Mouse (Mus musculus) lung, postnatal 4 days (tissue): ENCODE data around the gene Lmbr1l.
A peak's percentile ranks its signal among the peaks of the same experiment; 100 is the strongest.

Experiments used
- DNase-seq, 2 experiments: peaks; one replicate each; pipeline ENCODE4 v3.0.0; 2021

Gene Lmbr1l

DNA sequence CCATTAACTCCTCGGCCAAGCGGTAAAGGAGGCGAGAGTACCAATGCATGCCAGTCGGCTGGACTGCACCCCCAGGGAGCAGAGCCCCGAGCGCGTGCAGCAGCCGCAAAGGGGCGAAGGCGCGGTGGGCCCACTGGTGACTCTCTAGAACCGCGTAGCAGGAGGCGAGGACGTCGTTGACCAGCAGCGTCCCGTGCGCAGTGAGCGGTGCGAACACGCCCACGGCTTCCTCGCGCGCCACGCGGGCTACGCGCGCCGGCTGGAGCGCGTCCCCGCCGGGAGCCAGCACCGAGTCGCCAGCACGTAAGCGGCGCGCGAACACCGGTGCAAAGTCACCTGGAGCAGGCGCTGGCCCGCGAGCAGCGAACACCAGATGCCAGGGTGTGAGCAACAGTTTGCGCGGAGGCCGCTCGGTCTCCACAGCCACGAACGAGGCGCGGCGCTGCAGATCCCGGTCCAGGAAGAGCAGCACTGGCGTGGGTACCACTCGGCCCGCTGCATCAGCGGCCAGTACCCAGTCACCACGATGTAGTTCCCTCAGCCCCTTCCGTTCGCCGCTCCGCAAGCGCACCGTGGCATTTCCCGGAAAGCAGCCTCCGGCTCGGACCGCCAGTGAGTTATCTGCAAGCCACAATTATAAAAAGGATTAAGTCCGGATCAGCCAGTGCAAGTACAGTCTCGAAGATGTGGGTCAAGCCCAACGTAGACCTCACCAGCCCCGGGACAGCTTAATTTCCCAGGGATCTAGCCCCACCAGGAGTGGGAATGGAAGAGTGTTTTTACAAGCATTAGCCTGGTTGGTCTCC, 23.9 kb downstream of the Lmbr1l start, which contains the start of gene Rhebl1:
Rhebl1 (minus strand) TSS at position 601 of the 806 bp plus-strand sequence.
- DNase-seq: peak; percentile 57 to 68

DNA sequence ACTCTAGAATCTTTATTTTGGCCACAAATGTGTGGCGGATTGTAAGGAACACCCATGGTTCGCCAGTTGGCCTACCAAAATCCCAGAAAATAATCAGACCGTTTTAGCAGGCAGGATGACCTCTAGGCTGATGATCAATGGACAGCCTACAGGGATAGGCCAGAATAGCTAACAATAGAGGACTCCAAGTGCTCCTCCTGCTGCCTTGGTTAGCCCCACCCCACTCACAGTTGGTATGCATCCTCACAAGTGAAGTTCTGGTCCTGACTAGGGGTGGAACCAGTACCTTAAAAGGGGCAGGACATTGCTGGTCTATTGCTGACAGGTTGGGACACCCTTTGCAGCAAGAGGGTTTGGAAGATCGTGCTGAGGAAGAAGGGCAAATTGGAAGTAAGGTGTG, 25.0 kb downstream of the Lmbr1l start:
- DNase-seq: no peak

DNA sequence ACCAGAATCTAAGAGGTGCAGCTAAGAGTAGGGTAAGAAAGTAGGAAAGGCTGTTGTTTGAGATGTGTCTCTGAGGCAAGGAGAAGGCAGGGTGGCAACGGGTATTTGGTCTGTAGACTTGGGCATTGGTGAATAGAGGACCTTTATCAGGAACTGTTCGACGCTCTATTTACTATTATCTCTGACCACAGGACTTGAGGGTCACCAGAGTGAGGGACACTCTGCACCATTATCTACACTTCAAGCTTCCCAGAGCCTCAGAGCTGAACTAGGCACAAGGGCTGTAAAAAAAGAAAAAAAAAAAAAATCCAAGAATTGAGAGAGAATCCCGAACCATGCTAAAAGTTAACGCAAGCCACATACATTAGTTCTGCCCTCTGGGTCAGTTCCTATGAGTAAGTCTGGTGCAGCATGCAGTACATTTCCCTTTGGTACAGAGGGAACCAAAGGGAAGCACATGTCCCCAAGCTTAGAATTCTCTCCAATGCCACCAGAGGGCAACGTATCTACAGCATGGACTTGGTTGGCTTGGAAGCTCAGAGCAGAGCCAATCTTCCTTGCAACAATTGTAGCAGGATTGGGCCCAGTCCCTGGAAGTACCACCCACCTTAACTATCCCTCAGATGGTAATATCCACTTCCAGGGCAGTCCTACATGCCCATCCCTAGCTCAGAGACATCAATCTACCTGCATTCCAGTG, 26.0 kb downstream of the Lmbr1l start:
- peak; percentile 59 to 80 for DNase-seq

DNA sequence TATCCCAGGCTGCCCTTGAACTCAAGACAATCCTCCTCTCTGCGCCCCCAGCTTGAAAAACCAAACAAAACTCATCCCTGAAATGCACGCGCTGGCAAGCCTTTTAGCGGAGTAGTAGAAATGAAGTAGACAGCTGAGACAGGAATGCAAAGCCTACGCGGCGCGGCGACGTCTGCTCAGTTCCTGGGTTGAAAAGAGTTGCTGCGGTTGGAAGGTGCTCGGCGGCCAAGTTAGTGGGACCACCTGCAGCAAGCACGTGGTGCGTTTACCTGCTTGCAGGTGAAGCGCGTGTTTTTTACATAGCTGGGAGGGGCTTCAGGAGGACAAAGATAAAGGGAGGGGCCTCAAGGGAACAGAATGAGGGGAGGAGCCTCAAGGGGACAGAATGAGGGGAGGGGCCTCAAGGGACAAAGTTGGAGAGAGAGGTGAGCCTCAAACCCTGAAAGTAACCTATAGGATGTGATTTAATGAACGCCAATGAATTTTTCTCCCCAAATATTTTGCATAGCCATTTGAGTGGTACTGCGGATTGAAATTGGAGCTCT, 26.8 kb downstream of the Lmbr1l start:
- no peak for DNase-seq

DNA sequence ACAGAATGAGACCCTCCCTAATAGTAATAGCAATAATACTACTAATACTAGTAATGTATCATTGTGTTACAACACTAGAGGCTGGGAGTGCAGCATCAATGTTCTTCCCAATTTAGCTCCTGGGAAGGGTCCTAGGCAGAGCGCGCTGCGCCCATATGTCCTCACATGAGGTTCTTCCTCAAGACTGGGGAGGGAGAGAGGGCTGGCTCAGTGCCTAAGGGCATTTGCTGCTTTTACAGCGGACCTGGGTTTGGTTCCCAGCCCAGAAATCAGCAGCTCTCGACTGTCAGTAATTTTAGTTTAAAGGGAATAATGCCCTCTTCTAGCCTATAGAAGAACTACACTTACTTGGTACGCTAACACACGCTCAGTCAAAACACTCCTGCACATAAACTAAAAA, 30.5 kb downstream of the Lmbr1l start:
- DNase-seq: no peak

DNA sequence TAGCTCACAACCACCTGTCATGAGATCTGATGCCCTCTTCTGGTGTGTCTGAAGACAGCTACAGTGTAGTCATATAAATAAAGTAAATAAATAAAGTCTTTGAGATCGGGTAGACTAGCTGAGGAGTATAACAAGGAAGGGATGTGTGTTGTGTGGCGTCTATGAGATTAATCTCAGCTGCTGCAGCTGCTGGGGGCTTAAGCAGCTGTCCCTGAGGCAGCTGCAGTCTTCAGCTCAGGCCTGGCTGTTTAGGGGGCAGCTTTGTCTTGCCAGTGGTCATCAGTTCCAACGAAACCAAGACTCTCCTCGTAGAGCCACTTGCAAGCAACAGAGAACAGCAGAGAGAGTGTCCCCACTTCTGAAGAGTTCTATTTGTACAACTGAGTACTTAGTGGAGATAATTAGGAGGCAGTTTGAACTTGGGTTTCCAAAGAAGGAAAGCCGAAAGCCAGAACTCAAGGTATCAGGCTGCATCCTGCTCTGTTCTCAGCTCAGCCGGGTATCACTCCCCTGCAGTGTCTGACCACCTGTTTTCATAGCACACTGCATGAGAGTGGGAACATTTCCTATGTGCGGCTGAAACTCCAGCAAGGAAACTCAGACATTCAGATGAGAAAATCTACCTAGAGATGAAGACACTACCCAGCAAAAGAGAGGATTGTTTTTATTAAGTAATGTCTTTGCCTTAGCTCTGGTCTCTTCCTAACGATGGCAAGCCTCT, 31.2 kb downstream of the Lmbr1l start:
- no peak for DNase-seq

DNA sequence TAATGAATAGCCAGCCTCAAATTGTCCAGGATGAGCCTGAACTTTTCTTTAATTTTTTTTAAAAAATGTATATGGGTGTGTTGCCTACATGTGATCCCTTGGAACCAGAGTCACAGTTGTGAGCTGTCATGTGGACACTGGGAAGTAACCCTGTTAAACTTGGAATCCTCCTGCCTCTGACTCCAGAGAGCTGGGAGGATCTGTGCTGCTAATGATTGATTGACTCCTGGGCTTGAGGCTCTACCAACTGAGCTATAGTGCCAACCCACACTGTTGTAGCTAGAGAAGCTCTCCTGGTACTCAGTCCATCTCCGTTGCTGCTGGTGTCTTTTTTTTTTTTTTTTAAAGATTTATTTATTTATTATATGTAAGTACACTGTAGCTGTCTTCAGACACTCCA, 33.9 kb downstream of the Lmbr1l start:
- no peak for DNase-seq

DNA sequence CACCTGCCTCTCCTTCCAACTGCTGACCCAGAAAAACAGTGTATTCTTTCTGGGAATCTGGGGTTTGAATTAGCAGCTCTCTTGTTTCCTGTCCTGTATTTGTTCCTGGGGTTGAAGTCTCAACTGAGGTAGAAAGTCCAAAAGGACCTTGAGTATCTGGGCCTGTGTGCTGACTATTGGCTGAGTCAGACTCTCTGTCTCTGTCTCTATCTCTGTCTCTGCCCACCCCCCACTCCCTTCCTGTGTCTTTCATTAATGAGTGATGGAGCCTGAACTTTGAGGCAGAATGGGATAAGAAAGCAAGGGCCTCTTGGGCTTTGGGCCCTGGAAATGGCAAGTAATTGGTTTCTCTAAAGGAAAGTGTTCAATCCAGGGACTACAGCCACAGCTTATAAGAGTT, 34.4 kb downstream of the Lmbr1l start:
- no peak for DNase-seq

DNA sequence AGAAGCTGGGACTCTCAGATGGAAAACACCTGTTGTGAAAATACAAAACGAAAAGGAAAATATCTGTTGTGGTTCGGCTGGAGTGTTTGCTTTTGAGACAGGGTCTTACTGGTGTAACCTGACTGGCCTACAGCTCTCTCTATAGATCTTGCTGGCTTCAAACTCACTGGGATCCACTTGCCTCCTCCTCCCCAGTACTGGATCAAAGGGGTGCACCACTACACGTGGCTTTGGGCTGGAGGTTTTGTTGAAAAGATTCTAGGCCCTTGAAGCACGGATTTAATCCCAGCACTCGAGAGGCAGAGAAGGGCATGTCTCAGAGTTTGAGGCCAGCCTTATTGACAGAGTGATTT, 36.4 kb downstream of the Lmbr1l start:
- DNase-seq: no peak

DNA sequence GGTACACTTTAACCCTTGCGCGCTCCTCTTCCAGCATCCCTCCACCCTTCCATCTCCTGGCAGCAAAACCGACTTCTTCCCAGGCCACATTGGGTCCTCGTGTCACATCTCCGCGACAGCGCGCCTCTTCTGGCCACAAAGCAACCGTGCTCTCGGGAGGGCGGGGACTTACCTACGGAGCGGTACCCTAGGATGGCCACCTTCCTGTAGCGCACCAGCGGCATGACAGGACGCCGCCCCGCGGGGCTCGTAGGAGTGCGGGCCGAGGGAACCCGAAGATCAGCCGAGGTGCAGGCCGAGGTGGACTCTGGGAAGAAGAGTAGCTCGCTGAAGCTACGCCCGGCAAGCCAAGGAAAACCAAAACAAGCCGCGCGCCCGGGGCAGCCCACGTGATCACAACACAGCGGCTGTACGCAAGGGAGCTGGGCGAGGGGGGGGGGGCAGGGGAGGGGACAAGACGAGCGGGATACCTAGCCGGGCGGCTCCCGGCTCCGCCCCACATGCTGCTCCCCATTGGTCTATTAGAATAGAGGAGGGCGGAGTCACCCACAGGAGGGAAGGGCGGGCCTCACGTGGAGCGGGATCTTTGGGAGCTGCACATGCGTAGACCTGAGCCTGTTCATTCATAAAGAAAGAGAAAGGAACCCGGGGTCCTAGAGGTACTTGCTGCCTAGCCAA, 36.9 kb downstream of the Lmbr1l start:
- peak; percentile 91 to 96 for DNase-seq

DNA sequence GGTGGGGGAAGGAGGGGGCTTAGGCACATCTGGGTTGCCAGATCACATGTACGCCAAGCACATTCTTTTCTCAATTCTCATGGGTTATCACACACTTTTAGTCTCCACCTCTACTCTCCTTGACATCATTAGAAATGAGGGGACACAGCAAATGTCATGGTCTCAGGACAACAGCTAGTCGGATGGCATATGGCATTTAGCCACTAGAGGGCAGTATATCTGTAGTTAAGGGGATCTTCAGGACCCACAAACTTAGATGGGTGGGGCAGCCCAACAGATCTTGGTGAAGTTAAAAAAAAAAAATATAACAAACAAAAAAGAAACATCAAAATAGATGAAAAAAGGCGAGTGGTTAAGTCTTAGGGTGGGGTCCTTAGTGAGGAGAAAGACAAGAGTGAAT, 40.7 kb downstream of the Lmbr1l start:
- DNase-seq: peak in 1 of 2 experiments; percentile 75

DNA sequence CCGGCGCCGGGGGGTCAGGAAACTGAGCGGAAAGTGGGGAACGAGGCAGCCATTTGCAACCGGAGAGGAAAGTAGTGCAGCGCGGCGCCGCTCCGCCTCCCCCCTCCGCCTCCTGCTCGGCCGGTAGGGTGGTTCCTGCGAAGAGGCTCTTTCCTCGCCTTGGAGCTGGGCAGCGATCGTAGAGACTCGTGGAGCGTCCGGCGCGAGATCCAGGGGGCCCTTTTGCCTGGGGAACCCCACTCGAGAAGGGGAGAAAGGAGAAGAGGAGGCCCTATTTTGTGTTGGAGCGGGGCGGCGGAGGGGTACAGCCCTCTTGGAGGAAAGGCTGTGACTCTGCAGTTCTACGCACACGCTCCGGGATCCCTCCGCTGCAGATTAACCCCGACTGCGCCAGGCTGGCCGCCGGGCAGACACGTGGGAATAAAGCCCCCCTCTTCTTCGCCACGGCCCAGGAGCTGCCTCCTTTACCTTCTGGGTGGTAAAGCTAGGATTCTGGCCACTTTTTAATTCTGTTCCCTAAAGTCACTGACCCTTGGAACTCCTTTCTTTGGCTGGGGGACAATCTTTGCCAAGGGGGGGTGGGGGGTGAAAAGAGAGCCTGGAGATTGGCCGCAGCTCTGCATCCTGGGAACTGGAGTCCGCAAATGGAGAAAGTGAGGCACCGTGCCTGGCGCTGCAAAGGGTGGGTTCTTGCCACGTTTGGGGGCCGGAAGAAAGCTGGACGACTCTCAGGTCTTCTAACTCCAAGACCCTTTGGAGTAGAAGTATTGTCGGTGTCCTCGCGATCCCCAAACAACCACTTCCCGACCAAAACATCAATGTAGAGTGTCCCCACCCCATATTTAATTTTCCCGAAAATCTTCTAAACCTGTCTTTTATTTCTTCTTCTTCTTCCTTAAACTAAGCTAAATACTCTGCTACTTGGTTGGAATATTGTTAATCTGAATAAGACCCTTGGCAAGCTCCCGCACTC, 45.8 kb downstream of the Lmbr1l start:
- DNase-seq: peak; percentile 94 to 95

DNA sequence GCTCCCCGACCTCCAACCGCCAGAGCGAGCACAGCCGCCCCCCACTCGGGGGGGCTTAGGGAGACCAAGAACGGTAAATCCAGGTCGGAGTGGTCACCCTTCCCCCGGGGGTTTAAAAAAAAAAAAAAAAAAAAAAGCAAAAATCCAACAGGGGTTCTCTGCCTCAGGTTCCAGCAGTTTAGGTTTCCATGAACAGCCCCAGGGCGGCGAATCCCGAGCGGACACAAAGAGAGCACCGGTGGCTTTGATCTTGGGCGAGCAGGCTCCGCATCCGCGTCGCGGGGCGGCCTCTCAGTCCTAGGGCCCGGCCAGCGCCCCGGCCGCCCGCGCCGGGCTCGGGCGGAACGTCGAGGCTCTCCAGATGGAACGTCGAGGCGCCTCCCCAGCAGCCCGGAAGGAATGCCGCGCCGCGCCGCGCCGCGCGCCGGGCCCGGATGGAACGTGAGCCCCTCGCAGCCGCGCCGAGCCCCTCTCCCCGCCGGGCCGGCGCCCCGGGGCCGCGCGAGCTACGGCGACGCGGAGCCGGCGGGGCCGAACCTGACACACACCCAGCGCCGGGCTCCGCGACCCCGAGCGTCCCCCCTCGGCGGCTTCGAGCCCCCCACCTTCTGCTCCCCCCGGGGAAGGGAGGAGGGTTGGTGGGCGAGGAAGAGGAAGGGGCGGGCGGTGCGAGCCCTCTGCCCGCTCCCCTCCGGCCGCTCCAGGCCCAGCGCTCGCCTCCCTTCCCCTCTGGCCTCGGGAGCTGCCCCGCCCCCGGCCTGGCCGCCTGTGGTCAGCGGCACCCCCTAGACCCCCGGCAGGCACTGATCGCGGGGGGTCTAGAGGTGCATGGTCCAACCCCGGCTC, 46.7 kb downstream of the Lmbr1l start, which contains the start of gene Kmt2d:
Kmt2d (minus strand) TSS at position 135 of the 846 bp plus-strand sequence.
- peak in 1 of 2 experiments; percentile 65 for DNase-seq

DNA sequence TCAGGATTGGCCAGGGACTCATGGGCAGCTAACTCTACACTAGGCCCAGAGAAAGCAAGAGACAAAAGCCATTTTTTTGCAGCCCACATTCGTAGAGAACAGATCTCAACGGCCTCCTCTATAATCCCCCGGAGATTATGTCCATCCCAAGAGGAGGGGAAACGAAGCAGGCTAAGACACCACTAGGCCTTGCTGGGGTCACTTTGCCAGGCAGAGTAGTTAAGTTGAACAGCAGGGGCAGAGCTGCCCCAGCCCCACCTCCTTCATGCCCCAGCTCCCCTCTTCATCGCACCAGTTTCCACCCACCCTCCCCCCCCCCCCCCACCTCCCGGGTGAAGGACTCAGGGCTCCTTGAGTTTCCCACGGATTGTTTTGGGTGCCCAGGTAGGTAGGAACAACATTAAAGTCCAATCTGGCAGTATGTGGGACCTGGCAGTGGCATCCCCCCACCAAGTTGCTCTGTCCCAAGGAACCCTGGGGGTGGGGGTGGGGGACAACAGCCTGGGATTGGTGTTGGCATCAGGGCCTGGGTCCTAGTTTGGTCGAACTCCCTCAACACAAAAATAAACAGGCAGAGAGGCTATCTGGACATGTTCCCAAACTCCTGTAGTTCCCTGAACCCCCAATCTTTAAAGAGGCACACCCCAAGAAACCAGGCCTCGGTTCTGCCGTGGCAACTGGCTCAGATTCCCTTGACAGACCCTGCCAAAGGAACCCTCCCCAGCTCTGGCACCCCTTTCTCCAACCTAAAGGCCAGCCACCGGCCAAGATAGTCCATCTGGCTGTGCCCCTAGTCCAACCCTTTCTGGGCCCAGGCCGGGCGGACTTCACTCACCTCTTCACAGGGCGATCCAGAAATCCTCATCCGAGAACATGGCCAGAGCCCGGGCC, 47.6 kb downstream of the Lmbr1l start:
- DNase-seq: peak; percentile 49 to 51

DNA sequence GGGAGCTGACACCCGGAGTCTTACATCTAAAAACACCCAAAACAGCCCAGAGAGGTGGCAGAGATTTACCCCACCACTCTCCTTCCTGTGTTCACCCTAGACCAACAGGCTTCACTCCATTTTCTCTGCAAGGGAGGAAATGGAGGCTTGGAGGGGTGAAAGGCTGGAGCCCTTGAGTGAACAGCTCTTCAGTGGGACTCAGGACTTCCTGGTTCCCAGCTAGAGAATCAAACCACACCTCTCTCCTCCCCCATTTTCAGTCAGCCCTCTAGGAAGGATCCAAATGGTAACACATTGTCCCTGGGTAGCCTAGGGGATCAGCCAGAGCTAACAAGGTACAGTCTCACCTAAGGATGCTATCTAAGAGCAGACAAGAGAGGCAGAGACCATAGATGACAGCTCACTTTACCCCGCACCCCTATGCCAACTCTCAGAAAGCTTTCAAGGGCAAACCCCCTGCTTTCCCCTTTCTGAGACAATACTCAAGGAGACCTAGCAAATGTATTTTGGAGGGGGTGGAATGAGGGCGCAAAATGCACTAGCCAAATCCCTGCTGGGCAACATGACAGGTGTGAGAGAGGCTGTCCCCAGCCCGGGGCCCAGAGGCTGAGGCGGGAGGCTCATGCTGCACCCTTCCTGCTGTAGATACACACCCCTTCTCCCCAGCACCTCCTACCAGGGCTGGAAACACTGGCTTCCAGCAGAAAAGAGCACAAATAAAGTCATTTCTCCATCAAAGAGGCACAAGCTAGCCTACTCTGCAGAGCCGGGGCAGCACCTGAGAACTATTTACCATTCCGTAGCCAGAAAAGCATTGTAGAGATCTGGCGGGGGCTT, 48.5 kb downstream of the Lmbr1l start:
- peak; percentile 38 to 48 for DNase-seq

DNA sequence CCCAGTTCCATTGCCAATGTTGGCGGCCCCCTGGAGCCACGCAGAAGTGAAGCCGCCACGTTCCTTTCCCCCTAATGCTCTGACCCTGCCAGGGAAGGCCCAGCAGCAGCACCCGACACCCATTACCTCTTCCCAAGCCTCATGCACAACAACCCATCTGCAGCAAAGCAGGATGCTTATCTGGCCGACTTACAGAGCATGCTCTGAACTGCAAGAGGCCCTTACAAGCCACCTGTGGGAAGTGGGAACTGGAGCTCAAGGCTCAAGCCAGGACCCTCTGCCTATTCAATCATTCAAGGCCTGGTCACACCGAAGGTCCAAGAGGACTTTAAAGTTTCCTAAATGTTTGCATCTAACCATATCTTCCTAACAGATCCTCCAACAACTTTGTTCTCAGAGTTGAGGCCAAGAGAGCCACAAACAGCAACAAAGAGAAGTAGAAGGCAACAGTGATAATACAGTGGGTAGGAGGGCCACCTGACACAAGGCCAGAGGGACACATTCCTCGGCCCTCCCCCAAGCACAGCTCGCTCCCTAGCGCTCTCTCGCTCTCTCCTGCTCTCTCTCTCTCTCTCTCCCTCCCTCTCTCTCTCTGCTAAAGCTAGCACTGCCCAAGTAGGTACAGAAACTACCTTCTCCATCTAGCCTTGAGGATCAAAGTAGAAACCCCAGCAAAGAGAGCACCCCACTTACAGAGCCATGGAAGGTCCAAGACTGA, 49.5 kb downstream of the Lmbr1l start:
- DNase-seq: peak in 1 of 2 experiments; percentile 19

DNA sequence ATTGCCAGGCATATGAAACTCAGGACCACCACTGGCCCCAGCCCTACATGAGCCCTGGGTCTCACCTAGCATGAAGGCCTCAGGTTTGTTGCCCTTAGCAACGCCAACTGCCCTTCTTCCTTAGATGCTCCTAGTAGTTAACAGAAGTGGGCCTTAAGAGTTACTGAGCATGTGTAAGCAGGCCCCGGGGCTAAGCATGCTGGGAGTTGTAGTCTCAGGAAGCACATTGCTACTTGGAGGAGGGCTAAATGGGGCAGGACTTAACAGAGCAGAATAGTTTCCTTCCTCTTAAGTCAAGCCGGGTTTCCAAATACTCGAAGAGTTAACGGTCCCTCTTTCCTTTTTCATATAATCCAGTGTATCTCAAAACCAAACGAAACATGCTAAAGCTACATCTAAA, 50.7 kb downstream of the Lmbr1l start:
- peak; percentile 67 to 75 for DNase-seq

DNA sequence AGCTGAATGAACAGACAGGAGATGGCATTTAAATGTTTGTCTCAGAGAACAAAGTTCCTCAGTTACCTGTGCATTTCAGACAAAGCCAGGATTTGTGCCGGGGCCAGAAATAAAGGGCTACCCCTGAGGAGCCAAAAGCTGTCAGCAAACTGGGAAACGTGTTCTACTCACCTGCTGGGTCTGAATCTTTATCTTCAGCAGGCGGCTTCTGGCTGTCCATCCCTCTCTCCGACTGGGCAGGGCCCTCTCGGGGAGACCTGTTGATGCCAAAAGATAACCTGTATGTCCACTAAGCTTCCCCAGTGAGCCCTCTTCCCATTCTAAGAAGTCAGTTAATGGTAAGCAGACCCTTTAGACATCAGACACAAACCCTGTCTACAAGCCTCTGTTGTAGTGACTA, 51.5 kb downstream of the Lmbr1l start:
- peak in 1 of 2 experiments; percentile 19 for DNase-seq
